Mouse (Mus musculus): Measurements from ENCODE around the gene Cdc42bpg. TPM values are rescaled to one million over a fixed set of nuclear protein-coding genes. Genes with fewer than 3 reads are reported as not detected.

Cdc42bpg gene
- total and polyA plus RNA-seq, 3 experiments: 0.79 to 4.2 (median 2.3) TPM

DNA sequence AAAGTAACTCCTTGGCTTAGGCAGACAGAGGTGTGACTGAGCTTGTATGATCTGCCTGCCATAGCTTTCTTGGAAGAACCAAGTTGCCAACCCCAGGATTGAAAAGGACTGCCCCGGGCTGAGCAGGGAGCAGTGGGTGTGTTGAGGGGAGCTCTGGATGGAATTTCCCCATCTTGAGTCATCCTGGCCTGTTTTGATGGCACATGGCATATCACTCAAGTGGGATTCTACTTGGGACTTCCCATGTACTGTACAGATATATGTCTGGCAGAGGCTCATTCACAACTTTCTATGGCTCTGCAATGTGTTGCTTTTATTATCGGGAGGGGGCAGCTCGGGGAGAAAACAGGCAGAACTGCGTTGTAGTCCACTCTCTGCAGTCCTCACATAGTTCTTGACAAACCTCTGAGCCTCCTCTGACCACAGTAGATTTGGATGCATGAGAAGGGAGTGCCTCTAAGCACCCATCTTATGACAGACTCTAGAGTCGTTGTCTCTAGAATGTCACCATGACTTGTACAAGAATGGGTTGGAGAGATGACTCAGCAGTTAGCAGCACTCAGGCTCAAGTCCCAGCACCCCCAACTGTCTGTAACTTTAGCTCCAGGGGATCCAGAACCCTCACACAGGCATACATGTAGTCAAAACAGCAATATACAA, 9.6 kb upstream of the Cdc42bpg start:
- Histone ChIP-seq H3K36me3 (replicated peaks in 1 of 2; ENCODE audit: control insufficient read depth in 1 of 2, insufficient read depth in 1 of 2, low read length in 1 of 2) (peaks cover 83 to 95% of the 10 kb centered on the region in 2 experiments), H3K4me2 (ENCODE audit: insufficient read depth, low read depth, poor library complexity, severe bottlenecking) (peak overlapping the region; percentile 91), H3K4me3 (replicated peaks in 1 of 3; ENCODE audit: low read depth in 2 of 3, low read length in 2 of 3, poor library complexity in 1 of 3) (no peak overlapping the region), H3K27ac (ENCODE audit: insufficient read depth, low read depth) (peak overlapping the region; percentile 99), H3K9ac (ENCODE audit: insufficient read depth, low read depth) (peak overlapping the region; percentile 65), H3K4me1 (ENCODE audit: control insufficient read depth in 1 of 2, insufficient read depth in 2 of 2) (peaks cover 78 to 97% of the 10 kb centered on the region in 2 experiments), H3K9me3 (replicated peaks; ENCODE audit: low read length) (no peaks in the 10 kb centered on the region), H3K79me2 (replicated peaks; ENCODE audit: control insufficient read depth, extremely low read depth, insufficient read depth, poor library complexity, severe bottlenecking) (peaks cover 62% of the 10 kb centered on the region), H3K27me3 (replicated peaks) (no peaks in the 10 kb centered on the region)
- dilution Hi-C loops (cut with MboI; ENCODE audit: extremely low pct_ligation_motif_present, extremely low pct_unique_long_range_greater_than_20kb, low sequenced_read_pairs): no loop called here
- peak; percentile 67; the same call in 1 of the 2 replicates for TF ChIP-seq SIN3A (IDR thresholded peaks at IDR 0.05; ENCODE audit: low read length)
- TF ChIP-seq ETS1 (conservative IDR thresholded peaks at IDR 0.05; ENCODE audit: low read depth, low read length): peak; percentile 28
- TF ChIP-seq SMC3 (IDR thresholded peaks at IDR 0.05; ENCODE audit: low read depth, low read length): no peak
- no peak for TF ChIP-seq CTCF (conservative IDR thresholded peaks at IDR 0.05 in 1 of 2, IDR thresholded peaks at IDR 0.05 in 1 of 2; ENCODE audit: low read depth in 2 of 2, low read length in 2 of 2)
- peak; percentile 8; the same call in 1 of the 2 replicates for TF ChIP-seq POLR2A (IDR thresholded peaks at IDR 0.05; ENCODE audit: low read depth, low read length)
- TF ChIP-seq CHD1 (IDR thresholded peaks at IDR 0.05; ENCODE audit: low read depth, low read length): peak; percentile 68; the same call in 1 of the 2 replicates
- peak; percentile 96 for TF ChIP-seq MAFK (IDR thresholded peaks at IDR 0.05; ENCODE audit: insufficient replicate concordance, low read length)
- peak; percentile 54; the same call in 1 of the 2 replicates for TF ChIP-seq MXI1 (IDR thresholded peaks at IDR 0.05; ENCODE audit: low read depth, low read length)
- 0 out of 2 replicates have a peak, but pooled peaks have one; percentile 54 for TF ChIP-seq MAZ (IDR thresholded peaks at IDR 0.05; ENCODE audit: low read depth, low read length)
- 0 out of 2 replicates have a peak, but pooled peaks have one; percentile 21 for TF ChIP-seq ZMIZ1 (IDR thresholded peaks at IDR 0.05; ENCODE audit: low read depth, low read length)
- TF ChIP-seq RCOR1 (conservative IDR thresholded peaks at IDR 0.05; ENCODE audit: low read depth, low read length): no peak
- in situ Hi-C loops (cut with MboI; ENCODE audit: low pct_ligation_motif_present, low pct_unique_long_range_greater_than_20kb, low sequenced_read_pairs): no loop called here
- DNase-seq (ENCODE audit: extremely low read depth): no peak

DNA sequence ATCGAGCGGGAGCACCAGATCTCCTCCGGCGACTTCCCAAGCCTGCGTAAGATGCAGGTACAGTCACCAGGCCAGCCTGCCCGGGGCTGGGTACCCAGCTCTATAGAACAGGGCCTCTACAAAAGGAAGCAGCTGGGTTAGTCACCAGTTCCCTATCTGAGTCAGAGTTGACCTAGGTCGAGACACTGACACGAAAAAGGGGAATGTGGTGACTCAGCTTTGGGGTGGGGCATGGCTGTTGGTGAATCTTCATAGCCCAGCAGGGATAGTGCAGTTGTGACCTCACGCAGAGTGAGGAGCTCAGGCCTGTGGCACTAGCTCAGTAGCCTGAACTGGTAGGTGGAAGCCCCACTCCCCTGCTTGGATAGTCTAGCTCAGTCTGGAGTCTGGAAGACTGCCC, 8.6 kb upstream of the Cdc42bpg start:
- Histone ChIP-seq H3K9me3 (replicated peaks; ENCODE audit: low read length) (no peaks in the 10 kb centered on the region), H3K27ac (ENCODE audit: insufficient read depth, low read depth) (peak overlapping the region; percentile 99), H3K4me3 (replicated peaks in 1 of 3; ENCODE audit: low read depth in 2 of 3, low read length in 2 of 3, poor library complexity in 1 of 3) (peak overlapping the region in 2 of 3 experiments; percentile 23 to 53), H3K9ac (ENCODE audit: insufficient read depth, low read depth) (peak overlapping the region; percentile 65), H3K4me2 (ENCODE audit: insufficient read depth, low read depth, poor library complexity, severe bottlenecking) (peak overlapping the region; percentile 91), H3K4me1 (ENCODE audit: control insufficient read depth in 1 of 2, insufficient read depth in 2 of 2) (peaks cover 75 to 97% of the 10 kb centered on the region in 2 experiments), H3K79me2 (replicated peaks; ENCODE audit: control insufficient read depth, extremely low read depth, insufficient read depth, poor library complexity, severe bottlenecking) (peaks cover 52% of the 10 kb centered on the region), H3K27me3 (replicated peaks) (no peaks in the 10 kb centered on the region), H3K36me3 (replicated peaks in 1 of 2; ENCODE audit: control insufficient read depth in 1 of 2, insufficient read depth in 1 of 2, low read length in 1 of 2) (peaks cover 74 to 89% of the 10 kb centered on the region in 2 experiments)
- dilution Hi-C loops (cut with MboI; ENCODE audit: extremely low pct_ligation_motif_present, extremely low pct_unique_long_range_greater_than_20kb, low sequenced_read_pairs): no loop called here
- in situ Hi-C loops (cut with MboI; ENCODE audit: low pct_ligation_motif_present, low pct_unique_long_range_greater_than_20kb, low sequenced_read_pairs): no loop called here
- peak; percentile 96 for DNase-seq (ENCODE audit: extremely low read depth)
- TF ChIP-seq USF2 (conservative IDR thresholded peaks at IDR 0.05; ENCODE audit: low read depth, low read length) (no peak), GABPA (IDR thresholded peaks at IDR 0.05; ENCODE audit: insufficient replicate concordance, low read depth, low read length) (no peak), POLR2AphosphoS2 (IDR thresholded peaks at IDR 0.05; ENCODE audit: low read depth, low read length) (no peak), MAX (IDR thresholded peaks at IDR 0.05; ENCODE audit: low read length) (no peak; the same call in 1 of the 2 replicates), CTCF (conservative IDR thresholded peaks at IDR 0.05 in 1 of 2, IDR thresholded peaks at IDR 0.05 in 1 of 2; ENCODE audit: low read depth in 2 of 2, low read length in 2 of 2) (no peak), MAZ (IDR thresholded peaks at IDR 0.05; ENCODE audit: low read depth, low read length) (peak; percentile 74; the same call in 1 of the 2 replicates), ETS1 (conservative IDR thresholded peaks at IDR 0.05; ENCODE audit: low read depth, low read length) (peak; percentile 100), KAT2A (IDR thresholded peaks at IDR 0.05; ENCODE audit: insufficient replicate concordance, low read length) (no peak), USF1 (IDR thresholded peaks at IDR 0.05; ENCODE audit: low read depth, low read length) (no peak), EP300 (IDR thresholded peaks at IDR 0.05; ENCODE audit: low read length) (peak; percentile 99), MEF2A (IDR thresholded peaks at IDR 0.05; ENCODE audit: borderline replicate concordance, low read depth, low read length) (peak; percentile 92), UBTF (IDR thresholded peaks at IDR 0.05; ENCODE audit: low read depth, low read length) (peak; percentile 76; the same call in 1 of the 2 replicates), MXI1 (IDR thresholded peaks at IDR 0.05; ENCODE audit: low read depth, low read length) (peak; percentile 59; the same call in 1 of the 2 replicates), SMC3 (IDR thresholded peaks at IDR 0.05; ENCODE audit: low read depth, low read length) (no peak), JUN (IDR thresholded peaks at IDR 0.05; ENCODE audit: insufficient read depth, low read depth, low read length) (peak; percentile 98), HCFC1 (IDR thresholded peaks at IDR 0.05; ENCODE audit: low read depth, low read length) (no peak), ZNF384 (IDR thresholded peaks at IDR 0.05; ENCODE audit: low read depth, low read length) (no peak), RAD21 (IDR thresholded peaks at IDR 0.05; ENCODE audit: low read depth, low read length) (no peak; the same call in 1 of the 2 replicates), PAX5 (IDR thresholded peaks at IDR 0.05; ENCODE audit: low read length) (no peak), ZC3H11A (IDR thresholded peaks at IDR 0.05; ENCODE audit: low read depth, low read length) (no peak), RCOR1 (conservative IDR thresholded peaks at IDR 0.05; ENCODE audit: low read depth, low read length) (peak; percentile 39; the same call in 1 of the 2 replicates), JUND (conservative IDR thresholded peaks at IDR 0.05; ENCODE audit: low read depth, low read length) (peak; percentile 98), MAFK (IDR thresholded peaks at IDR 0.05; ENCODE audit: insufficient replicate concordance, low read length) (peak; percentile 96), CHD2 (IDR thresholded peaks at IDR 0.05; ENCODE audit: low read length) (peak; percentile 85), NELFE (IDR thresholded peaks at IDR 0.05; ENCODE audit: low read depth, low read length) (no peak), MYC (IDR thresholded peaks at IDR 0.05; ENCODE audit: low read depth, low read length) (peak; percentile 86; the same call in 1 of the 2 replicates)
